Comparison of ENCODE assay signal across 9 mouse cellular contexts in genomic region chr4:124657781-124658180, GRCm38 (mm10). TPM values are rescaled to one million over a fixed set of nuclear protein-coding genes. Genes with fewer than 3 reads are reported as not detected.
DNase-seq lines count a peak whose midpoint lies in the region; ATAC-seq lines count a peak whose summit lies in the region.
"Had no signal": no experiment of that assay in that cellular context is flagged by ENCODE, and none has a peak within 500 bp of the region (broad histone marks: within the 10 kb centered on the region; RNA-seq: fewer than 3 reads in every experiment).

No protein-coding gene starts in this region.

- no peaks in the 10 kb centered on the region for H3K9me3 ChIP-seq in megakaryocyte, embryonic 14.5 days
- H3K9me3 ChIP-seq in intestine, embryonic 15.5 days = no peaks in the 10 kb centered on the region
- H3K9me3 ChIP-seq in neural tube, embryonic 12.5 days = no peaks in the 10 kb centered on the region

- H3K4me2 ChIP-seq in intestine, embryonic 15.5 days (replicated peaks) = peak overlapping the region; percentile 96
- H3K4me2 ChIP-seq in neural tube, embryonic 12.5 days (replicated peaks) = peak overlapping the region; percentile 95

- peak; percentile 12 for DNase-seq in cerebellum, adult 11-12 months
- DNase-seq in cerebellum, adult 8-10 months = no peak
- DNase-seq in layer of hippocampus, postnatal 36 days = no peak

- ATAC-seq in megakaryocyte, adult 5-6 weeks (ENCODE audit: poor library complexity, severe bottlenecking) = no peak
- ATAC-seq in intestine, embryonic 15.5 days = no peak; the same call in 1 of the 2 replicates
- ATAC-seq in neural tube, embryonic 12.5 days (ENCODE audit: low FRiP score, low read depth) = peak; percentile 5
- no peak for ATAC-seq in megakaryocyte-erythroid progenitor cell, adult 5-6 weeks (replicated peaks; ENCODE audit: low FRiP score, low TSS enrichment, poor library complexity, severe bottlenecking)

- H3K27ac ChIP-seq in intestine, embryonic 15.5 days = no peak overlapping the region
- no peak overlapping the region for H3K27ac ChIP-seq in neural tube, embryonic 12.5 days

- H3K4me1 ChIP-seq in megakaryocyte, embryonic 14.5 days = peaks cover 34% of the 10 kb centered on the region
- H3K4me1 ChIP-seq in intestine, embryonic 15.5 days (replicated peaks) = peaks cover 32% of the 10 kb centered on the region
- H3K4me1 ChIP-seq in neural tube, embryonic 12.5 days = peaks cover 43% of the 10 kb centered on the region

- WGBS in intestine, embryonic 15.5 days = under 1% methylated on average over 50 of the region's 61 CpGs
- WGBS in neural tube, embryonic 12.5 days = under 1% methylated on average over 58 of the region's 61 CpGs

- peaks cover 95% of the 10 kb centered on the region for H3K27me3 ChIP-seq in megakaryocyte, embryonic 14.5 days (replicated peaks)
- peaks cover 84% of the 10 kb centered on the region for H3K27me3 ChIP-seq in intestine, embryonic 15.5 days (replicated peaks)
- peaks cover 90% of the 10 kb centered on the region for H3K27me3 ChIP-seq in neural tube, embryonic 12.5 days (replicated peaks)

- peak overlapping the region; percentile 86 for H3K4me3 ChIP-seq in megakaryocyte, embryonic 14.5 days (replicated peaks)
- peak overlapping the region; percentile 65 for H3K4me3 ChIP-seq in intestine, embryonic 15.5 days (replicated peaks)
- H3K4me3 ChIP-seq in neural tube, embryonic 12.5 days = peak overlapping the region; percentile 59

- H3K9ac ChIP-seq in intestine, embryonic 15.5 days = peak overlapping the region; percentile 28; the same call in 1 of the 2 replicates
- peak overlapping the region; percentile 69 for H3K9ac ChIP-seq in neural tube, embryonic 12.5 days

- no peaks in the 10 kb centered on the region for H3K36me3 ChIP-seq in megakaryocyte, embryonic 14.5 days (replicated peaks; ENCODE audit: low read length)
- no peaks in the 10 kb centered on the region for H3K36me3 ChIP-seq in intestine, embryonic 15.5 days
- no peaks in the 10 kb centered on the region for H3K36me3 ChIP-seq in neural tube, embryonic 12.5 days

RNA-seq across cellular contexts. Expression of gene Pou3f1, which starts 1.2 kb away (rescaled TPM):
- polyA plus RNA-seq in megakaryocyte, embryonic 14.5 days (2012; ENCODE audit: insufficient read depth, low replicate concordance) = 0.12 TPM in 1 of 2 replicates, not detected in the other
- not detected in 2 replicates for total RNA-seq in megakaryocyte, adult 5-6 weeks (2015)
- total RNA-seq in megakaryocyte, adult 5-6 weeks (2017) = not detected in 2 replicates
- 0.05 and 0.11 TPM in 2 replicates for polyA plus RNA-seq in intestine, embryonic 15.5 days (2015; fragmentation: Nextera tagmentation; extraction: Ambion mirVana)
- polyA plus RNA-seq in neural tube, embryonic 12.5 days (2016; fragmentation: Nextera tagmentation; extraction: Ambion mirVana) = 25.2 and 25.8 TPM in 2 replicates
- not detected in 2 replicates for total RNA-seq in megakaryocyte-erythroid progenitor cell, adult 5-6 weeks (2014; fragmentation: Nextera tagmentation)
- total RNA-seq in megakaryocyte-erythroid progenitor cell, adult 5-6 weeks (2017) = 0.23 TPM in 1 of 2 replicates, not detected in the other
- 10 to 100 TPM; 42.7 to 44.9 TPM for total RNA-seq in layer of hippocampus, postnatal 36 days (2021)
- total RNA-seq: common myeloid progenitor, adult 5-6 weeks had no signal

RNA-seq across cellular contexts. Expression of gene Utp11, which starts 35.6 kb away (rescaled TPM):
- polyA plus RNA-seq in megakaryocyte, embryonic 14.5 days (2012; ENCODE audit: insufficient read depth, low replicate concordance) = 2.9 and 13.8 TPM in 2 replicates
- total RNA-seq in megakaryocyte, adult 5-6 weeks (2015) = 39.3 and 42.0 TPM in 2 replicates
- 34.1 and 39.4 TPM in 2 replicates for total RNA-seq in megakaryocyte, adult 5-6 weeks (2017)
- 58.7 and 67.6 TPM in 2 replicates for polyA plus RNA-seq in intestine, embryonic 15.5 days (2015; fragmentation: Nextera tagmentation; extraction: Ambion mirVana)
- polyA plus RNA-seq in neural tube, embryonic 12.5 days (2016; fragmentation: Nextera tagmentation; extraction: Ambion mirVana) = 58.5 and 60.4 TPM in 2 replicates
- total RNA-seq in megakaryocyte-erythroid progenitor cell, adult 5-6 weeks (2014; fragmentation: Nextera tagmentation) = 54.9 and 55.0 TPM in 2 replicates
- 101 and 103 TPM in 2 replicates for total RNA-seq in megakaryocyte-erythroid progenitor cell, adult 5-6 weeks (2017)
- total RNA-seq in layer of hippocampus, postnatal 36 days (2021) = 10 to 100 TPM; 15.9 to 16.9 TPM

RNA-seq across cellular contexts. Expression of gene Fhl3, which starts 42.7 kb away (rescaled TPM):
- 122 and 166 TPM in 2 replicates for polyA plus RNA-seq in megakaryocyte, embryonic 14.5 days (2012; ENCODE audit: insufficient read depth, low replicate concordance)
- 11.5 and 11.7 TPM in 2 replicates for total RNA-seq in megakaryocyte, adult 5-6 weeks (2015)
- total RNA-seq in megakaryocyte, adult 5-6 weeks (2017) = 4.2 and 5.0 TPM in 2 replicates
- polyA plus RNA-seq in intestine, embryonic 15.5 days (2015; fragmentation: Nextera tagmentation; extraction: Ambion mirVana) = 8.8 and 11.8 TPM in 2 replicates
- polyA plus RNA-seq in neural tube, embryonic 12.5 days (2016; fragmentation: Nextera tagmentation; extraction: Ambion mirVana) = 1.6 and 3.6 TPM in 2 replicates
- 3.3 and 5.3 TPM in 2 replicates for total RNA-seq in megakaryocyte-erythroid progenitor cell, adult 5-6 weeks (2014; fragmentation: Nextera tagmentation)
- 0.42 and 4.1 TPM in 2 replicates for total RNA-seq in megakaryocyte-erythroid progenitor cell, adult 5-6 weeks (2017)
- 1 to 10 TPM; 1.7 to 2.4 TPM for total RNA-seq in layer of hippocampus, postnatal 36 days (2021)

RNA-seq across cellular contexts. Expression of gene 3100002H09Rik, which starts 47.2 kb away (rescaled TPM):
- polyA plus RNA-seq in megakaryocyte, embryonic 14.5 days (2012; ENCODE audit: insufficient read depth, low replicate concordance) = 0.36 TPM in 1 of 2 replicates, not detected in the other
- not detected in 2 replicates for total RNA-seq in megakaryocyte, adult 5-6 weeks (2015)
- total RNA-seq in megakaryocyte, adult 5-6 weeks (2017) = not detected in 2 replicates
- polyA plus RNA-seq in intestine, embryonic 15.5 days (2015; fragmentation: Nextera tagmentation; extraction: Ambion mirVana) = not detected in 2 replicates
- 0.84 and 1.2 TPM in 2 replicates for polyA plus RNA-seq in neural tube, embryonic 12.5 days (2016; fragmentation: Nextera tagmentation; extraction: Ambion mirVana)
- total RNA-seq in megakaryocyte-erythroid progenitor cell, adult 5-6 weeks (2014; fragmentation: Nextera tagmentation) = not detected in 2 replicates
- not detected in 2 replicates for total RNA-seq in megakaryocyte-erythroid progenitor cell, adult 5-6 weeks (2017)
- total RNA-seq in layer of hippocampus, postnatal 36 days (2021) = 1 to 10 TPM; 1.1 to 1.4 TPM
- total RNA-seq: common myeloid progenitor, adult 5-6 weeks had no signal

RNA-seq across cellular contexts. Expression of gene Sf3a3, which starts 56.8 kb away (rescaled TPM):
- polyA plus RNA-seq in megakaryocyte, embryonic 14.5 days (2012; ENCODE audit: insufficient read depth, low replicate concordance) = 2.2 and 29.0 TPM in 2 replicates
- 58.3 and 58.6 TPM in 2 replicates for total RNA-seq in megakaryocyte, adult 5-6 weeks (2015)
- total RNA-seq in megakaryocyte, adult 5-6 weeks (2017) = 88.3 and 100 TPM in 2 replicates
- 131 and 133 TPM in 2 replicates for polyA plus RNA-seq in intestine, embryonic 15.5 days (2015; fragmentation: Nextera tagmentation; extraction: Ambion mirVana)
- polyA plus RNA-seq in neural tube, embryonic 12.5 days (2016; fragmentation: Nextera tagmentation; extraction: Ambion mirVana) = 157 and 162 TPM in 2 replicates
- total RNA-seq in megakaryocyte-erythroid progenitor cell, adult 5-6 weeks (2014; fragmentation: Nextera tagmentation) = 99.2 and 101 TPM in 2 replicates
- 208 and 222 TPM in 2 replicates for total RNA-seq in megakaryocyte-erythroid progenitor cell, adult 5-6 weeks (2017)
- 10 to 100 TPM; 34.9 to 35.4 TPM for total RNA-seq in layer of hippocampus, postnatal 36 days (2021)

Comparison
In these comparisons a context has a peak if more than half of its experiments do, and no peak if none do; other contexts are left out.
1. RNA of gene Pou3f1, which starts 1.2 kb away (total RNA-seq): 42.7 to 44.9 TPM in layer of hippocampus, postnatal 36 days; 0.23 TPM in megakaryocyte-erythroid progenitor cell, adult 5-6 weeks and not detected in megakaryocyte, adult 5-6 weeks; every median in the first group is over 10 times any median in the second.
2. Peak in every context shown above with its lines, with median percentiles within 50 percentile points of each other: H3K4me3 ChIP-seq.